ENCODE assay signal across 8 mouse cellular contexts in the genomic region with DNA sequence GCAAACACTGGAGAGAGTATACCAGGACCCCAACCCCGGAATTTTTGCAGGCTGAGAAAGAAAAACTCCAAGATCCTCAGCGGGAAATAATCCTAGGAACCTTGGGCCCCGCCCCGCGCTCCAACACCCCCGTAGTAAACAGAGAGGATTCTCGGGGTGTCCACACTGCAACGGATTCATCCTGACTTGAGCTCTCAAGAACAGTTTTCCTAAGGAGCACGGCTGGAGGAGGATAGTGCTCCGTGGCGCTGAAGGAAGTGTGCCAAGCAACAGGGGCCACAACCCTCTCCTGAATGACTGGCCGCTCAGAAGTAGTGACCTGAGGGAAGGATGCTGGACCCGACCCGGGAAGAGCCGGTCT. TPM values are rescaled to one million over a fixed set of nuclear protein-coding genes. Genes with fewer than 3 reads are reported as not detected.
DNase-seq lines count a peak whose midpoint lies in the region; ATAC-seq and TF ChIP-seq lines count a peak whose summit lies in the region.

No protein-coding gene starts in this region.

- 0% methylated on average over 15 of the region's 15 CpGs for WGBS in lung, embryonic 14.5 days
- WGBS in embryonic facial prominence, embryonic 12.5 days: under 1% methylated on average over 15 of the region's 15 CpGs
- WGBS in hindbrain, embryonic 13.5 days: under 1% methylated on average over 15 of the region's 15 CpGs
- 0% methylated on average over 15 of the region's 15 CpGs for WGBS in midbrain, embryonic 14.5 days

- no peak for TF ChIP-seq CTCF in lung, embryonic 14.5 days (IDR thresholded peaks at IDR 0.05; ENCODE audit: low read depth)

- H3K27me3 ChIP-seq in lung, embryonic 14.5 days (ENCODE audit: insufficient read depth, low read length): no peaks in the 10 kb centered on the region
- H3K27me3 ChIP-seq in embryonic facial prominence, embryonic 12.5 days: no peaks in the 10 kb centered on the region
- H3K27me3 ChIP-seq in hindbrain, embryonic 13.5 days: no peaks in the 10 kb centered on the region
- no peaks in the 10 kb centered on the region for H3K27me3 ChIP-seq in midbrain, embryonic 14.5 days (ENCODE audit: control insufficient read depth, insufficient read depth, low read length)

- ATAC-seq in lung, embryonic 14.5 days (ENCODE audit: insufficient read depth): no peak
- ATAC-seq in embryonic facial prominence, embryonic 12.5 days (ENCODE audit: insufficient number of reproducible peaks, insufficient read depth, low FRiP score, low TSS enrichment): no peak
- ATAC-seq in hindbrain, embryonic 13.5 days (ENCODE audit: low FRiP score): no peak
- no peak for ATAC-seq in midbrain, embryonic 14.5 days (ENCODE audit: low FRiP score, low TSS enrichment)

- no peaks in the 10 kb centered on the region for H3K4me1 ChIP-seq in lung, embryonic 14.5 days (ENCODE audit: insufficient read depth)
- H3K4me1 ChIP-seq in embryonic facial prominence, embryonic 12.5 days: 0 out of 2 replicates have a peak, but pooled peaks cover 3% of the 10 kb centered on the region
- peaks cover 18% of the 10 kb centered on the region for H3K4me1 ChIP-seq in hindbrain, embryonic 13.5 days (replicated peaks)
- H3K4me1 ChIP-seq in midbrain, embryonic 14.5 days (ENCODE audit: control insufficient read depth, insufficient read depth, low read length): peaks cover 6% of the 10 kb centered on the region; the same call in 1 of the 2 replicates

- peak overlapping the region; percentile 84 for H3K9ac ChIP-seq in lung, embryonic 14.5 days
- H3K9ac ChIP-seq in embryonic facial prominence, embryonic 12.5 days: peak overlapping the region; percentile 77
- H3K9ac ChIP-seq in hindbrain, embryonic 13.5 days: peak overlapping the region; percentile 88
- H3K9ac ChIP-seq in midbrain, embryonic 14.5 days (replicated peaks; ENCODE audit: low read length): peak overlapping the region; percentile 78

- no peak for DNase-seq in lung, embryonic 14.5 days
- no peak for DNase-seq in lung, adult 18-20 months
- no peak for DNase-seq in midbrain, embryonic 14.5 days
- DNase-seq in adrenal gland, postnatal 10 days: no peak
- no peak for DNase-seq in cerebellum, postnatal 10 days
- no peak for DNase-seq in urinary bladder, postnatal 4 days (ENCODE audit: low spot score in 2 of 2)

- peak overlapping the region; percentile 76 for H3K4me3 ChIP-seq in lung, embryonic 14.5 days (ENCODE audit: low read depth, low read length)
- peak overlapping the region; percentile 76 for H3K4me3 ChIP-seq in embryonic facial prominence, embryonic 12.5 days
- H3K4me3 ChIP-seq in hindbrain, embryonic 13.5 days: peak overlapping the region; percentile 79
- peak overlapping the region; percentile 77 for H3K4me3 ChIP-seq in midbrain, embryonic 14.5 days (replicated peaks; ENCODE audit: low read depth, low read length)

- H3K4me2 ChIP-seq in lung, embryonic 14.5 days: peak overlapping the region; percentile 85
- peak overlapping the region; percentile 75 for H3K4me2 ChIP-seq in embryonic facial prominence, embryonic 12.5 days (replicated peaks)
- H3K4me2 ChIP-seq in hindbrain, embryonic 13.5 days: peak overlapping the region; percentile 79
- H3K4me2 ChIP-seq in midbrain, embryonic 14.5 days (ENCODE audit: low read length): peak overlapping the region; percentile 64

- no peaks in the 10 kb centered on the region for H3K9me3 ChIP-seq in lung, embryonic 14.5 days (ENCODE audit: low read depth, low read length)
- H3K9me3 ChIP-seq in embryonic facial prominence, embryonic 12.5 days: no peaks in the 10 kb centered on the region
- H3K9me3 ChIP-seq in hindbrain, embryonic 13.5 days: no peaks in the 10 kb centered on the region
- H3K9me3 ChIP-seq in midbrain, embryonic 14.5 days (ENCODE audit: control insufficient read depth, low read length): no peaks in the 10 kb centered on the region

- H3K36me3 ChIP-seq in lung, embryonic 14.5 days (ENCODE audit: insufficient read depth): peaks cover 16% of the 10 kb centered on the region; the same call in 1 of the 2 replicates
- peaks cover 11% of the 10 kb centered on the region; the same call in 1 of the 2 replicates for H3K36me3 ChIP-seq in embryonic facial prominence, embryonic 12.5 days
- peaks cover 11% of the 10 kb centered on the region; the same call in 1 of the 2 replicates for H3K36me3 ChIP-seq in hindbrain, embryonic 13.5 days
- H3K36me3 ChIP-seq in midbrain, embryonic 14.5 days (ENCODE audit: control insufficient read depth, insufficient read depth, low read length): peaks cover 17% of the 10 kb centered on the region

- H3K27ac ChIP-seq in lung, embryonic 14.5 days (ENCODE audit: low read depth): peak overlapping the region; percentile 94
- H3K27ac ChIP-seq in embryonic facial prominence, embryonic 12.5 days: peak overlapping the region; percentile 92
- H3K27ac ChIP-seq in hindbrain, embryonic 13.5 days: peak overlapping the region; percentile 97
- peak overlapping the region; percentile 97 for H3K27ac ChIP-seq in midbrain, embryonic 14.5 days (replicated peaks; ENCODE audit: low read depth, low read length)

RNA-seq across cellular contexts. Expression of a gene that starts 0.5 kb away (rescaled TPM):
- 18.3 and 19.1 TPM in 2 replicates for polyA plus RNA-seq in lung, embryonic 14.5 days (2014; fragmentation: Nextera tagmentation; extraction: Ambion mirVana)
- 17.2 and 17.5 TPM in 2 replicates for polyA plus RNA-seq in embryonic facial prominence, embryonic 12.5 days (2016; fragmentation: Nextera tagmentation; extraction: Ambion mirVana)
- polyA plus RNA-seq in hindbrain, embryonic 13.5 days (2015; fragmentation: Nextera tagmentation; extraction: Ambion mirVana): 13.6 and 14.1 TPM in 2 replicates
- polyA plus RNA-seq in midbrain, embryonic 14.5 days (2014; fragmentation: Nextera tagmentation; extraction: Ambion mirVana): 17.1 and 20.2 TPM in 2 replicates
- total RNA-seq in adrenal gland, postnatal 10 days (2021): 10 to 100 TPM; 12.0 to 13.1 TPM

RNA-seq across cellular contexts. Expression of a gene that starts 25.6 kb away (rescaled TPM):
- polyA plus RNA-seq in lung, embryonic 14.5 days (2014; fragmentation: Nextera tagmentation; extraction: Ambion mirVana): not detected in 2 replicates
- not detected in 2 replicates for polyA plus RNA-seq in embryonic facial prominence, embryonic 12.5 days (2016; fragmentation: Nextera tagmentation; extraction: Ambion mirVana)
- not detected in 2 replicates for polyA plus RNA-seq in hindbrain, embryonic 13.5 days (2015; fragmentation: Nextera tagmentation; extraction: Ambion mirVana)
- polyA plus RNA-seq in midbrain, embryonic 14.5 days (2014; fragmentation: Nextera tagmentation; extraction: Ambion mirVana): not detected in 2 replicates
- total RNA-seq in adrenal gland, postnatal 10 days (2021): under 1 TPM; 0.12 to 0.30 TPM
